Mouse (Mus musculus): ENCODE results near the gene Zzef1. TPM values are rescaled to one million over a fixed set of nuclear protein-coding genes. Genes with fewer than 3 reads are reported as not detected.

Gene Zzef1
- polyA plus RNA-seq, 1 experiment from 2014 or later, result 4.2 TPM

DNA sequence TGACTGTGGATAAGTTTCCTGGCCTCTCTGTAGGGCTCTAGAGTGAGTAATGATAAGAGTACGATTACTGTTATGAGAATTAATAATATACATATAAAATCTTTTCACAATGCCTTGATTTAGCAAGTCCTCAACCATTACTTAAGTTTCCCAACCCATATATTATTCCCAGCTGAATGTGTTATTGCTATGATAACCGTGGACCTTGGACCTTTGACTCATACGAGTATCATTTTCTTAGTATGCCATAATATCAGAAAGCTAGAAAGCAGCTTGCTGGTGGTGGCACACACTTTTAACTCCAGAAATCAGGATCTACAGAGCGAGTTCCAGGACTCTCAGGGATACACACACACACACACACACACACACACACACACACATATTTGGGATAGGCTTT lies 12.0 kb downstream of the Zzef1 start:
- DNase-seq (no peak), ATAC-seq (ENCODE audit: low read depth) (no peak)
- WGBS (ENCODE audit: insufficient replicate concordance), result 71% methylated on average over 4 of the region's 4 CpGs
- Histone ChIP-seq H3K27me3 (no peaks in the 10 kb centered on the region), H3K9ac (no peak overlapping the region), H3K4me1 (replicated peaks) (peaks cover 8% of the 10 kb centered on the region), H3K4me2 (no peak overlapping the region), H3K9me3 (replicated peaks) (no peaks in the 10 kb centered on the region), H3K4me3 (replicated peaks) (no peak overlapping the region), H3K36me3 (no peaks in the 10 kb centered on the region), H3K27ac (no peak overlapping the region)

DNA sequence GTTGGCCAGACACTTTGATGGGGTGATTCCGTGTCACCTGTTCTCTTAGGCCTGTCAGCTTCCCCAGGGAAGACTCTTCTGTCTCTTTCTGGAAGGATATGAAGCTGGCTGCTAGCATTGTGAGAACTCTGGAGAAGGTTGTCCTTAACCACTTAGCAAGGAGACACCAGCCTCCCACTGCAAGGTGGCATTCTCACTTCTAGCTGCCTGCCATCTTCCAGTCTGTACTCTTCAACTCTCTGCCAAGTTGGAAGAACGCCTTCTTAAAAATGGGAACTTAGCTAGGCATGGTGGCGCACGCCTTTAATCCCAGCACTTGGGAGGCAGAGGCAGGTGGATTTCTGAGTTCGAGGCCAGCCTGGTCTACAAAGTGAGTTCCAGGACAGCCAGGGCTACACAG lies 17.7 kb downstream of the Zzef1 start:
- H3K9ac ChIP-seq, result no peak overlapping the region
- H3K9me3 ChIP-seq (replicated peaks), result no peaks in the 10 kb centered on the region
- H3K36me3 ChIP-seq, result peaks cover 6% of the 10 kb centered on the region
- ATAC-seq (ENCODE audit: low read depth) (no peak), DNase-seq (no peak)
- H3K27ac ChIP-seq, result no peak overlapping the region
- H3K4me1 ChIP-seq (replicated peaks), result no peaks in the 10 kb centered on the region
- no peaks in the 10 kb centered on the region for H3K27me3 ChIP-seq
- H3K4me2 ChIP-seq, result no peak overlapping the region
- WGBS (ENCODE audit: insufficient replicate concordance), result 83% methylated on average over 5 of the region's 5 CpGs
- H3K4me3 ChIP-seq (replicated peaks), result no peak overlapping the region

DNA sequence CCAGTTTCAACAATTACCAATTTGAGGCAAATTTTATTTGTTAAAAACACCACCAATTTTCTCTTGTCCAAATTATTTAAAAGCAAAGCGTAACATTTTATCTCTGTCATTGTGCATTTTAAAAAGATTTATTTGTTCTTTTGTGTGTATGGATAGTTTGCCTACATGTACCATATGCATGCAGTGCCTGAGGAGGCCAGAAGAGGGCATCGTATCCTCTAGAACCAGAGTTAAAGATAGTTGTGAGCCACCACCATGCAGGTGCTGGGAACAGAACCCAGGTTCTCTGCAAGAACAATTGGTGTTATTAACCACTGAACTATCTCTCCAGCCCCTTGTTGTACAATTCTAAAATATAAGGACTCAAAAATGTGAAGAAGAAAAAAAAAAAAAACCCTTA lies 18.2 kb downstream of the Zzef1 start:
- Histone ChIP-seq H3K36me3 (peaks cover 10% of the 10 kb centered on the region), H3K27me3 (no peaks in the 10 kb centered on the region), H3K9me3 (replicated peaks) (no peaks in the 10 kb centered on the region), H3K4me1 (replicated peaks) (no peaks in the 10 kb centered on the region), H3K4me2 (no peak overlapping the region), H3K27ac (no peak overlapping the region), H3K9ac (no peak overlapping the region), H3K4me3 (replicated peaks) (no peak overlapping the region)
- DNase-seq, result no peak
- WGBS (ENCODE audit: insufficient replicate concordance), result 61% methylated on average over 2 of the region's 2 CpGs
- no peak for ATAC-seq (ENCODE audit: low read depth)

DNA sequence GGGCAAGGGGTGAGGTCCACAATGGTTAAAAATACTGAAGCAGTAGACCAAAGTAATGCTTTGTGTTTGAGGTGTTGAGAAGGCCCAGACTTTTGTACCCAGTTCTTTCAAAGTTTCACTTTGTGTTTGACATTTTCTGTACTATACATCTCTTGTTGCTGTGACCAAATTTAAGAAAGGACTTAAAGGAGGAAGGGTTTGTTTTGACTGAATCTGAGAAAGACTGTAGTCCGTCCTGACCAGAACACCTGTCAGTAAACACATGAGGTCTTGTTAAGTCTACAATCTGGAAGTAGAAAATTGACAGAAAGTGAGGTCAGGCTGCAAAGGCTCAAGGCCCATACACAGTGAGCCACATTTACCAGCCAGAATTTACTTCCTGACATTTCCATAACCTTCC lies 20.8 kb downstream of the Zzef1 start:
- DNase-seq, result no peak
- H3K9me3 ChIP-seq (replicated peaks), result no peaks in the 10 kb centered on the region
- no peaks in the 10 kb centered on the region for H3K27me3 ChIP-seq
- H3K36me3 ChIP-seq, result peaks cover 30% of the 10 kb centered on the region
- WGBS (ENCODE audit: insufficient replicate concordance), result 55% methylated on average over 1 of the region's 1 CpGs
- no peak overlapping the region for H3K4me2 ChIP-seq
- H3K9ac ChIP-seq, result no peak overlapping the region
- no peak overlapping the region for H3K27ac ChIP-seq
- no peak for ATAC-seq (ENCODE audit: low read depth)
- H3K4me3 ChIP-seq (replicated peaks), result no peak overlapping the region
- no peaks in the 10 kb centered on the region for H3K4me1 ChIP-seq (replicated peaks)

DNA sequence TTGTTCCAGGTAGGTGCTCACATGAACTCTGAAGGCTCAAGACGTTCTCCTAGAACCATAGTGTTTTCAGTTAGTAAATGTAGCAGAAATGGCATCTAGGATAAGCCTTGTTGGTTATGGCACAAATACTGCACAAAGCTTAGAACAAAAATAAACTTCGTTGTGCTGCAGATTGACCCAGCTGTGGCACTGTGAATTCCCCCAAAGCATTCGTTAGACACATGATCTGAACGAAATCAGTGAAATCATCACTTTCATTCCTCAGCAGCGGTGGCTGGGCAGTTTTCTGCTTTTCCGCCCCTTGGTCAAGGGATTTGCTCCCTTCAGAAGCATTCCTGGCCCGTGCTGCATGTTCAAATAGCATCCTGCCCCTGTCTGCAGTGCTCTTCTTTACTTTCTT lies 22.0 kb downstream of the Zzef1 start:
- no peaks in the 10 kb centered on the region for H3K9me3 ChIP-seq (replicated peaks)
- no peak overlapping the region for H3K4me2 ChIP-seq
- DNase-seq, result no peak
- no peak for ATAC-seq (ENCODE audit: low read depth)
- H3K4me1 ChIP-seq (replicated peaks), result no peaks in the 10 kb centered on the region
- no peak overlapping the region for H3K27ac ChIP-seq
- peaks cover 36% of the 10 kb centered on the region for H3K36me3 ChIP-seq
- no peaks in the 10 kb centered on the region for H3K27me3 ChIP-seq
- 81% methylated on average over 7 of the region's 7 CpGs for WGBS (ENCODE audit: insufficient replicate concordance)
- no peak overlapping the region for H3K9ac ChIP-seq
- H3K4me3 ChIP-seq (replicated peaks), result no peak overlapping the region

DNA sequence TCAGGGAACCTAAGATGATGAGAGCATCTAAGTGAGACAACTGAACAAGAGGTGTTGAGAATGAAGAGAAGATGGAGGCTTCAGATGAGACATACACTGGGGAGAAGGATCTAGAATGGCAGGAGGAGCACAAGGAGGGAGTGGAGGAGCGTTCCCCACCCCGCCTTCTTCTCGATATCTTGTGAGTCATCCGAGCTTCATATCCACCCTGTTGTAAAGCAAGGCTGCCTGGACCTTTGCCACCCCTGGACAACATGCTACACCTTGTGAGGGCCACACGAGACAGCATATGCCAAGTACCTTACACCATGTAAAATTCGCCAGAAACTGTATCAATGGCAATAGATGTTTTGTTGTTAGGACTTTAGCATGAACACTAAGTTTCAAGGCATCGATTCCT lies 25.0 kb downstream of the Zzef1 start:
- Histone ChIP-seq H3K9ac (no peak overlapping the region), H3K27ac (no peak overlapping the region), H3K4me1 (replicated peaks) (no peaks in the 10 kb centered on the region), H3K9me3 (replicated peaks) (no peaks in the 10 kb centered on the region), H3K36me3 (peaks cover 55% of the 10 kb centered on the region), H3K27me3 (no peaks in the 10 kb centered on the region), H3K4me2 (no peak overlapping the region), H3K4me3 (replicated peaks) (no peak overlapping the region)
- ATAC-seq (ENCODE audit: low read depth) (no peak), DNase-seq (no peak)
- 74% methylated on average over 7 of the region's 7 CpGs for WGBS (ENCODE audit: insufficient replicate concordance)

DNA sequence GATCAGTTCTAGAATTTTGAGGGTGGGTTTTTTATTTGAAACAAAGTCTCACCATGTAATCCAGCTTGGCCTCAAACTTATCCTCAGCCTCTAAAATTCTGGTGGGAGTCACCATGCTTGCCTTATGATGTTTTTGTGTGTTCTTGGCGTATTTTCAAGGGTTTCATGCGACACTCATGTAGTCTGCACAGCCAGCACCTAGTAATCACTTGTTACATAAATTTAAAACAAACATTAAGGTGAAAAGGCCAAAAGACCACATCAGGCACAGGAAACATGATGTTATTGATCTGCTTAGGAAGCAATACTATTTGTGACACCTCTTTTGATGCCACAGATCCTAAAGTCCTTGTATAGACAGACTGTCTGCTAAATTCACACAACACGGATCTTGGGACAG lies 33.8 kb downstream of the Zzef1 start:
- Histone ChIP-seq H3K36me3 (peaks cover 69% of the 10 kb centered on the region), H3K27ac (no peak overlapping the region), H3K9ac (no peak overlapping the region), H3K9me3 (replicated peaks) (no peaks in the 10 kb centered on the region), H3K4me3 (replicated peaks) (no peak overlapping the region), H3K4me2 (no peak overlapping the region), H3K4me1 (replicated peaks) (no peaks in the 10 kb centered on the region), H3K27me3 (no peaks in the 10 kb centered on the region)
- 79% methylated on average over 3 of the region's 3 CpGs for WGBS (ENCODE audit: insufficient replicate concordance)
- ATAC-seq (ENCODE audit: low read depth), result no peak
- no peak for DNase-seq

DNA sequence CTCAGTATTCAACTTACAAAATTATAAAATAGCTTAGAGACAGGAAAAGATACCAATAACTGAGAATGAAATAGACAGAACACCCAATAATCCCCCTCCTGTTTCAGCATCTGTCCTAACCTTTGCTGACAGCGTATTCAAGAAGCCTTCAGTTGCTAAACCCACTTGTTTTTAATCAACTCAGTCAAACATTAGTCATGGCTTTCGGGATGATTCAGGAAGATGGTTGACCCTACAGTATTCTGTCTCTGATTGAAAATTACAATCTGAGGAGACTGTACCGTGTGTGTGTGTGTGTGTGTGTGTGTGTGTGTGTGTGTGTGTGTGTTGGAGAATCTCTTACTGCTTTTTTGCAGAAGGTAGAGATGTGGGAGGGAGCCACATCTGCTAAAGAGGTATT lies 46.7 kb downstream of the Zzef1 start:
- Histone ChIP-seq H3K4me1 (replicated peaks) (no peaks in the 10 kb centered on the region), H3K4me2 (no peak overlapping the region), H3K27ac (no peak overlapping the region), H3K9ac (no peak overlapping the region), H3K4me3 (replicated peaks) (no peak overlapping the region), H3K36me3 (peaks cover 37% of the 10 kb centered on the region), H3K9me3 (replicated peaks) (no peaks in the 10 kb centered on the region), H3K27me3 (no peaks in the 10 kb centered on the region)
- no peak for ATAC-seq (ENCODE audit: low read depth)
- 76% methylated on average over 3 of the region's 3 CpGs for WGBS (ENCODE audit: insufficient replicate concordance)
- DNase-seq, result no peak

DNA sequence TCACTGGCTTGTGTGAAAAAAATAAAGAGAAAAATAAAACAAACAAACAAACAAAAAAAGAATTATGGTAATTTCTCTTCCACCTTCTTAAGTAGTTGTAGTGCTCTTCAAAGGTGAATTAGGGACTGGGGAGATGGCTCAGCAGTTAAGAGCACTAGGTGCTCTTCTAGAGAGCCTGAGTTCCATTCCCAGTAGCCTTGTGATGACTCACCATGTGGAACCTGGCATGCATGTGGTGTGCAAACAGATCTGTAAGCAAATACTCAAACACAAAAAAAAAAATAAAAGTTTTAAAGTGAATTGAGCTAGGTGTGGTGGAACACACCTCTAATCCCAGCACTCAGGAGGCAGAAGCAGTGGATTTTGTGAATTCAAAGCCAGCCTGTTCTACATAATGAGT lies 47.5 kb downstream of the Zzef1 start:
- DNase-seq (no peak), ATAC-seq (ENCODE audit: low read depth) (no peak)
- Histone ChIP-seq H3K4me3 (replicated peaks) (no peak overlapping the region), H3K36me3 (peaks cover 45% of the 10 kb centered on the region), H3K9ac (no peak overlapping the region), H3K4me1 (replicated peaks) (no peaks in the 10 kb centered on the region), H3K27ac (no peak overlapping the region), H3K27me3 (no peaks in the 10 kb centered on the region), H3K9me3 (replicated peaks) (no peaks in the 10 kb centered on the region), H3K4me2 (no peak overlapping the region)

DNA sequence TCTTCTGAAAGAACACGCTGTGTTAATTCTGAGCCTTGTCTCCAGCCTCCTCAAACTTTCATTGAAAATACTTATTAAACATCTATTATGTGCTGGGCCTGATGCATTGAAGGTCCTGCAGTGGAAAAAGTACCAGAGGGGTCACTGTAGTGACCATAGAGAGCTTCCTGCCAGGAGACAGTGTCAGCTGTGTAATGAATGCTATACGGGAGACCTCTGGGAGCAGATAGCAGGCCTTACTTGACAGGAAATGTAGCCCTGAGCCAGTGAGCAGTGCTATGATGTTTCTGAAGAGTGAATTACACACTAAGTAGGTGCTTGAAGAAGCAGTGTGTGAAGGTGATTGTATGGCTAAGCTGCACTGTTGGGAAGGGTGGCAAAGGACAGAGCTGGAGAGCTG lies 49.5 kb downstream of the Zzef1 start:
- no peak overlapping the region for H3K4me2 ChIP-seq
- no peaks in the 10 kb centered on the region for H3K9me3 ChIP-seq (replicated peaks)
- no peak overlapping the region for H3K4me3 ChIP-seq (replicated peaks)
- 82% methylated on average over 2 of the region's 2 CpGs for WGBS (ENCODE audit: insufficient replicate concordance)
- peaks cover 50% of the 10 kb centered on the region for H3K36me3 ChIP-seq
- DNase-seq (no peak), ATAC-seq (ENCODE audit: low read depth) (no peak)
- no peak overlapping the region for H3K27ac ChIP-seq
- no peak overlapping the region for H3K9ac ChIP-seq
- H3K4me1 ChIP-seq (replicated peaks), result no peaks in the 10 kb centered on the region
- H3K27me3 ChIP-seq, result no peaks in the 10 kb centered on the region

DNA sequence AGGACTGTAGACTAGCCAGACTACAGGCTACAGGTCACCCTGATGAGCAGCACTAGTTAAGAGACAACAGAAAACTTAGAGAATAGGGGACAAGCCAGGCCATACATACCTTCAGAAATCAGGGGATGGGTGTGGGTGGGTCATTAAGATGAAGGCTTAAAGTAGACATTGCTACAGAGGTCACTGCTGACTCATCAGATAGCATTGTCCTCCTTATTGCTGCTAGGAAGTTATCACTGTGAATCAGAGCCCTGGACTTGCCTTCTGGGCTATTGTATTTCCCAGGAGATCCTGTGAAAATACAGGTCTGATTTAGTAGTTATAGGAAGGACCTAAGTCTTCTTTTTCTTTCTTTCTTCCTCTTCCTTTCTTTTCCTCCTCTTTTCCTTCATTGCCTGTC lies 50.7 kb downstream of the Zzef1 start:
- no peak overlapping the region for H3K27ac ChIP-seq
- peaks cover 54% of the 10 kb centered on the region for H3K36me3 ChIP-seq

DNA sequence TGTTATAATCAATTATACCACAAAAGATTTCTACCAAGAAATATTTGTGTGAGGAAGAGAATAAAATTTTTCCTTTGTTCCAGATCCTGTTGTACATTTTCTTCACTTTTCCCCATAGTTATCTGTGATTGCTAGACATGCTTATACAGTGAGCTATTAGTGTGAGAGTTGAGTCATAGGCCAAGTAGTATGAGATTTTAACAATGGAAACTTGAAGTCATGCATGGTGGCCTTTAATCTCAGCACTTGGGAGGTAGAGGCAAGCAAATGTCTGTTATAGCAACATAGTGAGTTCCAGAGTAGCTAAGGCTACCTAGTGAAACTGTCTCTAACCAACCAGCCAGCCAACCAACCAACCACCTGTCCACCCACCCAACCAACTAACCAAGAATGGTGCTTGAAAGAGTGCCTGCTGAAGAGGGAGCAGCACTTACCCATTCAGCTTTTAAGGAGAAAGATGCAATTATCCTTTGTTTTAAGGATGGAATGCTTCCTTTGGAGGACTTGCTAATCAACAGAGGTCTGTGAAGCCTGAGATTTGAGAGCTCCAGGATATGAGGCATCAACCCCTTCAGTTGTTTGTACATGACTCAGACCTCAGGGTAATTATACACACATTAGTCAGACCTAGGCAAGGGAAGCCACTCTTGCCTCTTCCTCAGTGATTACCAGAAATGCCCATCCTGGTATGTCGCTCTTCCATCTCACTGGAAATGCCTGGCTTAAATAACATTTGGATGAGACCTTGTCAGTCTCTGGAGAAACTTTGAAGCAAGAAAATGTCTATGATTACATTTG lies 52.0 kb downstream of the Zzef1 start:
- ATAC-seq (ENCODE audit: low read depth) (no peak), DNase-seq (no peak)
- Histone ChIP-seq H3K4me3 (replicated peaks) (no peak overlapping the region), H3K9ac (no peak overlapping the region), H3K9me3 (replicated peaks) (no peaks in the 10 kb centered on the region), H3K4me1 (replicated peaks) (no peaks in the 10 kb centered on the region), H3K27me3 (no peaks in the 10 kb centered on the region), H3K36me3 (peaks cover 65% of the 10 kb centered on the region), H3K4me2 (no peak overlapping the region), H3K27ac (no peak overlapping the region)
- 73% methylated on average over 1 of the region's 1 CpGs for WGBS (ENCODE audit: insufficient replicate concordance)

More for the DNA sequence above, 50.7 kb downstream of the Zzef1 start:
- no peak for ATAC-seq (ENCODE audit: low read depth)
- Histone ChIP-seq H3K4me3 (replicated peaks) (no peak overlapping the region), H3K9ac (no peak overlapping the region), H3K9me3 (replicated peaks) (no peaks in the 10 kb centered on the region), H3K4me1 (replicated peaks) (no peaks in the 10 kb centered on the region), H3K4me2 (no peak overlapping the region), H3K27me3 (no peaks in the 10 kb centered on the region)
- no peak for DNase-seq

Measured in liver, embryonic 13.5 days (tissue).